Mouse (Mus musculus) CD4-positive naive resting alpha-beta T cell, adult 57 days (primary cell): ENCODE measurements around the gene Glrx5. TPM values are rescaled to one million over a fixed set of nuclear protein-coding genes. Genes with fewer than 3 reads are reported as not detected.

Experiments used
- total RNA-seq: library from RNA; stranded (reverse); gene quantifications from one replicate; pipeline ENCODE4 v1.2.4, GENCODE M21; 2023

Glrx5 gene
- 30.7 TPM for total RNA-seq

DNA sequence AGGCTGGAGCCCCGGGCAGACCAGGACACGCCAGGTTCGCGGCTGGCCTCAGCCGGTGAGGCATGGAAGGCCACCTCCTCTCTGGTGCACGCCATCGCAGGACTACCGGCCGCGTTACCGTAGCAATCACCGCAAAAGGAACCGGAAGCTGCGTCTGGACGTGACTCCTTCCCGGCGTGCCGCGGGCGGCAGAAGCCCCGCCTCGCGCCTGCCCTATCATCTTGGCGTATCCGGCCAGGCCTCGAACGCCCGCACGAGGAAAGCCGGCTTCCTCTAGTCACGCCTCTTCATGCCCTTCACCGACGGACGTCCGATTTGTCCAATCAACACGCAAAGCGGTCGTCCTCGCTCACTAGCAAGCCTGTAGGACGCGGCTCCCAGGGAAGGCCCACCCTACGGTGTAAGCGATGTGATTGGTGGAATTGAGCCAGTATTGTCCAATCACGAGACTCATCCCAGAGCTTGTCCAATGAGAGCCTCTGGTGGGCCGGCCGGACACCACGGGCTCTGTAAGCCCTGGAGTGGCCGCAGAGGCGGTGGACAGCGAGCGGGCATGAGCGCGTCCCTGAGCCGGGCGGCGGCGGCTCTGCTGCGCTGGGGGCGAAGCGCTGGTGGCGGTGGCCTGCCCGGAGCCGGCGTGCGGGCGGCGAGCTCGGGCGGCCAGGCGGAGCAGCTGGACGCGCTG, at the start of gene Glrx5:
Gene Glrx5 (plus strand): TSS at position 542 of the 685 bp plus-strand sequence.

DNA sequence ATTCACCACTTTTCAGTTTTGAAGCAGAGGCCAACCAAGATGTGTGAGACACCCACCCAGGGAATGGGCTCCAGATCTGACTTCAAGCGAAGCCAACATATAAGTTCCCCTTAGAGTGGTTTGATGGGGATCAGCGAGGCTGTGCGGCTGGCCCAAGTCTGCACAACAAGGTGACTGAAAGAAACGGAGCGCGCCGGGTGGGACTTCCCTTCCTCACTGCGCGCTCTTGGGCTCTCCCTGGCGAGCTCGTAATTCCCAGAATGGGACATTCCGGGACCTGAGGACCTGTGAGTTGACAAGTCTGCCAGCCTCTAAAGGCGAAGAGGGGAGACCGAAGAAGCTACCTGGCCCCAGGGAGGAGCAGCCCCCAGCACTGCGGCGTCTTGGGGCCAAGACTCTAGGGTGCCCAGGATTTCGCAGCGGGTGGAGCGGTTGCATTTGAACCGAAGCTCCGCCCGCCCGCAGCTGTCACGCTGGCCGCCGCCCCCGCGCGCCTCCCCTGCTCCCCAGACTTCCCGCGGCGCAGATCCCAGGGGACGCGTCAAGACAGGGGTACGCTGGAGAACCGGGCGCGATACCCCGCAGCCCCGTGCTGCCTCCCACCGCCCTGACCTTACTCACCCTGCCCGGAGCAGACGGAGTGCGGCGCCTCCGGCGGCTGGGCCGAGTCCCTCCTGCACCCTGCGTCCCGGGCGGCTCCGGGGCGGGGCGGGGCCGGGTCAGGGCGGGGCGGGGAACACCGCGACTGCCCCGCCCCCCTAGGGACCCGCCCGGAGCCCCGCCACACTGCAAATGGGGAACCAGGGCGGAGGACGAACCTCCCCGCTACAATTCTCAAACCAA, 22.9 kb upstream of the Glrx5 start, which contains the start of gene Syne3:
Gene Syne3 (minus strand): TSS at position 440 of the 843 bp plus-strand sequence.

Other genes with a start within 250 kb of the Glrx5 start
- 0.12 TPM for gene Clmn, start 167.6 kb upstream of the Glrx5 start, total RNA-seq
- 8.1 TPM for gene Syne3, start 22.9 kb upstream of the Glrx5 start, total RNA-seq
- not detected for gene Tcl1b2, start 113.3 kb downstream of the Glrx5 start, total RNA-seq
- gene Tcl1b1, start 127.0 kb downstream of the Glrx5 start, total RNA-seq = not detected
- not detected for gene Tcl1b5, start 143.7 kb downstream of the Glrx5 start, total RNA-seq
- gene Tcl1b3, start 158.4 kb downstream of the Glrx5 start, total RNA-seq = not detected
- gene Tcl1b4, start 169.3 kb downstream of the Glrx5 start, total RNA-seq = not detected
- not detected for gene Tcl1, start 190.1 kb downstream of the Glrx5 start, total RNA-seq